Mouse (Mus musculus) left cerebral cortex, adult 18-20 months (tissue): Measurements from ENCODE around the gene Gm49425. TPM values are rescaled to one million over a fixed set of nuclear protein-coding genes. Genes with fewer than 3 reads are reported as not detected.
"Not testable (repeated sequence)": the region's sequence is repeated elsewhere in the genome, so short reads cannot be mapped to it uniquely, and the experiment has no call there.

Source experiments
- DNase-seq, 2 experiments: peaks; one replicate each; pipeline ENCODE4 v3.0.0; 2021 to 2022; ENCODE audit warnings: low spot score in 2 of 2, mixed read lengths in 1 of 2
- long read RNA-seq, 2 experiments: library from polyadenylated mRNA; stranded (forward); transcript quantifications; one replicate each; pipeline ENCODE4 v2.0.0; 2021
- total RNA-seq, 2 experiments: library from RNA; stranded (reverse); gene quantifications; 2 replicates each; pipeline ENCODE4 v1.2.3; 2021

The Gm49425 gene
- not detected for total RNA-seq
- long read RNA-seq, experiment 1 = 0 reads
- long read RNA-seq, experiment 2 = 0 reads

DNA sequence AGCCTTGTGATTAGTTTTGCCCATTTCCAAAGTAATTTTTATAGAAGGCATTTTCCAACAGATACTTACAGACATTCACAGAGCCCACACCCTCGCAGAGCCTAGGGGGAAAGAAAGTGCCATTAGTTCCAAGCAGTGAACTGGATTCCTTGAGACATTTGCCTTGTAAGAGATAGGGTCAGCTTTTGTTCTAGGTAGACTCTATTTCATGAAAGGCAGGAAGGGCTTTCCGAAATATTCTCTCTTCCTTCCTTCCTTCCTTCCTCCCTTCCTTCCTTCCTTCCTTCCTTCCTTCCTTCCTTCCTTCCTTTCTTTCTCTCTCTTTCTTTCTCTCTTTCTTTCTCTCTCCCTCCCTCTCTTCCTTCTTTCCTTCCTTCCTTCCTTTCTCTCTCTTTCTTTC, at the start of gene Gm49425:
Gene Gm49425 (minus strand): TSS at position 101 of the 400 bp plus-strand sequence.
- DNase-seq = not testable (repeated sequence)

- no peak for DNase-seq
Measured at GRCm38 (mm10) chr15:101562850-101563249, 45.8 kb upstream of the Gm49425 start, which contains the start of gene Krt90. Gene Krt90, minus strand, starts transcription at chr15:101562950.

DNA sequence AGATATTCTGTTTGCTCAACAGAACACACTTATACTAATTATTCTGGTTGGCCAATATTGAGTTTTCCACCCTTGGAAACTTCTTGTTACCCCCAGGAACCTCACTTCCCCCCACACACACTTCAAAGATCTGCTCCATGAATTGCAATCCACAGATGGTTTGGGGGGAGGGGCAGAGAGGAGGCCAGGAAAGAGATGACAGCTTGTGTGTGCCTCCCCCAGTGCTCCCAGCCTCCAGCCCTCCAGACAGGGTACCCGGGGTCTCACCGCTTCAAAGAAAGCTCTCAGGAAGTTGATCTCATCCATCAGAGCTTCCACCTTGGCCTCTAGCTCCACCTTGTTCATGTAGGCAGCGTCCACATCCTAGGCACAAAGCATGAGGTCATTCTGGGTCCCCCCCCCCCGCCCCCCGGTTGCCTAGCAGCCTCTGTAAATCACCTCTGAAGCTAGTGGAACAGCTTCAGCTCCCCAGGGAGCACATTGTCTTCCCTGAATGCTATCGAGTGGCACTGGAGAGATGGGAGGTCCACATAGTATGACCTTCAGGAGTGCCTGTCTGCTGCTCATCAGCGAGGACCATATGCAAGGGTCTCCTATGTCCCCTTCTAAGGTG, 41.1 kb upstream of the Gm49425 start:
- DNase-seq = no peak

DNA sequence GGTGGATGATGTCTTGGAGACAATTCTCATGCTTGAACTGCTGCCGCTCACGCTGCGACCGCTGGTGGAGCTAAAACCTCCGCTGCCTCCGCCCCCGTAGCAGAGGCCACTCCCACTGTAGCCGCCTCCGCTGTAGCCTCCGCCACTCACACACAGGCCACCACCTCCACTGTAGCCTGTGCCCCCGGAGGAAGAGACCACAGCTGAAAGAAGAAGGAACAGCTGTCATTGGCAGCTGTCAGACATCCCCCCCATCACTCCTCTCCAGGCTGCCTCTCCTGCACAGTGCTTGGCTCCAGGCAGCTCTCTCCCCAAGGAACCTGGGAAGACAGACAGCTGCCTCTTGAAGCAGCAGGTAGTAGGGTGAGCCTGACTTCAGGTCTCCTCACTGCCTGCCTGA, 36.1 kb upstream of the Gm49425 start:
- peak; percentile 33 for DNase-seq

DNA sequence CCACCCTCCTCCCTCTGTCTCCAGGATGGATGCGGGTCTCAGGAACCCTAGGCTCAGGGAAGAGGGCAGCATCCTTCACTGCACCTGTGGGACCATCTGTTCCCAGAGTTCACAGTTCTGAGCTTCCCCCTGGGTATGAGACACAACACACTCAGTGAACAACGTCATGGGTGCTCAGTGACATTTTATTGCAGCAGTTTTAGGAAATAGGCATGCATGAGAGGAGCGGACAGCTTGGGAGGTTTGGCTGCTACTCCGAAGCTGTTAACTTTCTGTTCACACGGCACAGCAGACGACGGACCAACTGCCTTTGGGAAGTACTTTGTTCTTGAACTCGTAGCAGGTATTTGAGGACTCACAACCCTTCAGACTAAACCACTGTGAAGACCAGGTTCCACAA, 35.1 kb upstream of the Gm49425 start:
- no peak for DNase-seq

- no peak for DNase-seq
Measured at GRCm38 (mm10) chr15:101550567-101550966, 33.5 kb upstream of the Gm49425 start, which contains the start of gene Krt82. Gene Krt82, minus strand, starts transcription at chr15:101550667.

- no peak for DNase-seq
Measured at GRCm38 (mm10) chr15:101544478-101544877, 27.4 kb upstream of the Gm49425 start.

GRCm38 (mm10) chr15:101542543-101542942, 25.5 kb upstream of the Gm49425 start:
- DNase-seq = no peak

- no peak for DNase-seq
Measured at GRCm38 (mm10) chr15:101538580-101538900, 21.5 kb upstream of the Gm49425 start.

DNA sequence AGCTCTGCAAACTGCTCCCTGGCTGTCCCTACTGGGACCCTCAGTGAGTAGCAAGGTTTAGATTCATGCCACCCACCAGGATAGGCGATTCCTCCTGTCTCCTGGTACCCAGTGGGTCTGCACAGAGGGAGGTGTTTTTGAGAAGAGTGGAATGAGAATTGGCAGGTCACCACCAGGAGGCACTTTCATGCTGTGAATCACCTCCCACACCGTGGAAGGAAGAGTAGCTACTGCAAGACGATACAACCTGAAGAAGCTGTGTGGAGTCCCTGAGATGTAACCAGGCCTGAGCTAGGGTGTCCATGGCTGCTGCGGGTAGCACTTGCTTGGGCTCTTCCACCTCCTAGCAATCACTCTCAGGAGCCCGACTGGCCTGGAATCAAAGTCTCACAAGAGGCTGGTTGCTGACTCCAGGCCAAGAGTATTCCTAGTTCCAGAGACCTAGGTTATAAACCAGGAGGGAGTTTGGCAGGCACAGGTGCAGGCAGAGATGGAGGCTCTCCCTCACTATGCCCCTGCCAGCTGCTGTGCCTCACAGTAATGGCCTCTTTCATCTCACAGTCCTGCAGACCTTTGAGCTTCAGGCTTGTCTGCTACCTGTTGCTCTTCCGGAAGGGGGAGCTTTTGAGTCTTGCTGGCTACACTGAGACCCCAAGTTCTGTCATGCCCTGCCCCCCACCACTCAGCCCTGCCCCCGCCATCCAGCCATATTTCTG, 21.0 kb upstream of the Gm49425 start:
- no peak for DNase-seq

GRCm38 (mm10) chr15:101536054-101536850, 19.2 kb upstream of the Gm49425 start:
- peak in 1 of 2 experiments; percentile 32 for DNase-seq

GRCm38 (mm10) chr15:101532720-101533119, 15.7 kb upstream of the Gm49425 start, which contains the start of gene Krt84:
Gene Krt84, minus strand, starts transcription at chr15:101532820.
- no peak for DNase-seq

GRCm38 (mm10) chr15:101522556-101523232, 5.6 kb upstream of the Gm49425 start:
- no peak for DNase-seq

- DNase-seq = peak; percentile 77 to 88
Measured at GRCm38 (mm10) chr15:101519792-101520191, 2.7 kb upstream of the Gm49425 start.

- DNase-seq = no peak
Measured at GRCm38 (mm10) chr15:101508247-101508646, 8.8 kb downstream of the Gm49425 start.

DNA sequence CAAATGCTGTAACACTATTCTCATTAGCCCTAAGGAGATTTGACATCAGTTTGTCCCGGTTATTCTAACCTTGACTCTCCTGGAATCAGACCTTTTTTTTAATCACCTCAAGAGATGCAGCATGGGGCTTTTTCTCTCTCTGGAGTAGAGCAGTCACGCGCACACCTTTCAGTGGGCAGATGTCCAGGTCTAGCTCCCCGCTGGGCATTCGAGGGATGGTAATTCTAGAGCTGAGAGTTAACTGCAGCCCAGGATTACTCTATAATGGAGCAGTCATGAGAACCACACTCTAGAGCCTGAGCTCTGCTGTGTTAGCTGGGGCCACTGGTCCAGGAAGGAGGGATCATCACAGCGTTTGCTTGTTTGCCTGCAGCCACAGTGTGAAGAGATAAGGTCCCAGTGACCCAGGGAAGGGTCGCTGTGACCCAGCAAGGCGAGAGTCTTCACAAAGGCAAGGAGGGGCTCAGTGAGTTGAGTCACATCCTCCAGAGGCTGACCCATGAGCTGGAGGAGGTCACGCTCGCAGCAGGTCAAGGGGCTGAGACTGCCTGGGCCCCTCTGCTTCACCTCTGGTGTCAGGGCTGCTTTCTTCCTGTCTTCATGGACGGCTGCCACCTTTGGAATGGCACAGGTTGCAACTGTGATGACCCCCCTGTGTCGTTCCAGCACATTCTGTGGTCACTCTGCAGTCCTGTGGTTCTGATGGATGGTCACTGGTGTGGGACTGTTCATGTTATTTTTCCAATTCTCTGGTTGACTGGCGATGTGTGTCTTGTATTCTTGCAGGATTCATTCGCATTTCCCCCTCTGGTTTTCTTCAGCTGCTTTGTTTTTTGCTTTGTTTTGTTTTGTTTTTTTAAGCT, 9.9 kb downstream of the Gm49425 start:
- no peak for DNase-seq

- peak in 1 of 2 experiments; percentile 10 for DNase-seq
Measured at GRCm38 (mm10) chr15:101497181-101497580, 19.9 kb downstream of the Gm49425 start.

GRCm38 (mm10) chr15:101495266-101495665, 21.8 kb downstream of the Gm49425 start:
- DNase-seq = no peak

DNA sequence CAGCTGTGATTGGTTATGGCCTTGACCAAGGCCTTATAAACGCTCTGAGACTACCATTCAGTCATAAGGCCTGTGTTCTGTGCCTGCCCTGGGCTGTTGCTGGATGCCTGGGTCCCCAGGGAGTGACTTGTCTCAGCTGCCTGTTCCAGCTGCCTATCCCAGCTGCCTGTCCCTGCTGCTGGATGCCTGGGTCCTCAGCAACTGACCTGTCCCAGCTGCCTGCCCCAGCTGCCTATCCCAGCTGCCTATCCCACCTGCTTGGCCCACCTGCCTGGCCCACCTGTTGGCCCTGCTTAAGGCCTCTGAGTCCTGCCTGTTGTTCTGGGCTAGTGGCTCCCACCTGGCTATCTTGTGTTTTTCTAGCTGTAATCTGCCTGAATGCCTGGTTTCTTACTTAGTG, 22.9 kb downstream of the Gm49425 start:
- DNase-seq = no peak

- DNase-seq = no peak
Measured at GRCm38 (mm10) chr15:101493713-101494112, 23.3 kb downstream of the Gm49425 start.
